Mouse (Mus musculus) heart, postnatal 0 days (tissue): ENCODE data around the gene Slc17a7. TPM values are rescaled to one million over a fixed set of nuclear protein-coding genes. Genes with fewer than 3 reads are reported as not detected.

Experiments
- ATAC-seq: fragments of 200-750 bp; cut with Nextera tagmentation; 2 replicates; pipeline ENCODE4 v1.8.0; 2017; ENCODE audit warnings: low read depth, moderate number of reproducible peaks, moderate library complexity; ENCODE audit not compliant: insufficient read depth
- DNase-seq: peaks from one replicate; pipeline ENCODE4 v3.0.0-alpha.2; 2016; ENCODE audit warnings: low spot score
- H3K27ac ChIP-seq: fragments of 300-500 bp; sonication (generic); 2 replicates; pipeline ENCODE4 v1.5.1; 2014; ENCODE audit warnings: low read depth, mild to moderate bottlenecking
- H3K27me3 ChIP-seq: fragments of 300-500 bp; sonication (generic); 2 replicates; pipeline ENCODE4 v1.6.1; 2014; ENCODE audit warnings: low read length, mixed read lengths; ENCODE audit not compliant: control insufficient read depth, insufficient read depth
- H3K36me3 ChIP-seq: fragments of 300-500 bp; sonication (generic); replicated peaks from 2 replicates; pipeline ENCODE4 v1.6.1; 2014; ENCODE audit warnings: low read length, mixed read lengths; ENCODE audit not compliant: control insufficient read depth, insufficient read depth
- H3K4me1 ChIP-seq: fragments of 300-500 bp; sonication (generic); 2 replicates; pipeline ENCODE4 v1.6.1; 2014; ENCODE audit warnings: antibody characterized with exemption; ENCODE audit not compliant: control insufficient read depth, insufficient read depth
- H3K4me2 ChIP-seq: fragments of 300-500 bp; sonication (generic); 2 replicates; pipeline ENCODE4 v1.6.1; 2014; ENCODE audit warnings: low read depth, mild to moderate bottlenecking, low read length, moderate library complexity
- H3K4me3 ChIP-seq: fragments of 300-500 bp; sonication (generic); 2 replicates; pipeline ENCODE4 v1.5.1; 2014; ENCODE audit warnings: low read depth, low read length
- H3K9ac ChIP-seq: fragments of 300-500 bp; sonication (generic); replicated peaks from 2 replicates; pipeline ENCODE4 v1.6.1; 2014; ENCODE audit warnings: low read depth, low read length, mixed read lengths
- H3K9me3 ChIP-seq: fragments of 300-500 bp; sonication (generic); replicated peaks from 2 replicates; pipeline ENCODE4 v1.6.1; 2016; ENCODE audit warnings: low read length; ENCODE audit not compliant: control insufficient read depth
- CTCF ChIP-seq: IDR thresholded peaks from 2 replicates; pipeline ENCODE4 v1.5.1; 2016; ENCODE audit warnings: antibody characterized with exemption, control low read depth, low read depth
- EP300 ChIP-seq: IDR thresholded peaks from 2 replicates; pipeline ENCODE4 v1.6.1; 2016; ENCODE audit warnings: antibody characterized with exemption, low read depth
- WGBS: fragments of 180-500 bp; shearing (Covaris S2); extraction: QIAGEN DNeasy Blood & Tissue Kit; methylation state at CpG from one replicate; pipeline ENCODE4 v1.1.7; 2014; 5-methylcytosine and 5-hydroxymethylcytosine counted together
- polyA plus RNA-seq: library from polyadenylated mRNA; unstranded; fragments of >200 nt; fragmentation: Nextera tagmentation; extraction: Ambion mirVana; gene quantifications from 2 replicates; pipeline ENCODE4 v1.2.1, GENCODE M21; 2015
- total RNA-seq: library from RNA; depleted of rRNA; stranded (reverse); fragments of >200 nt; gene quantifications from 2 replicates; pipeline ENCODE4 v1.2.3, GENCODE M21; 2014; ENCODE audit warnings: low replicate concordance

The Slc17a7 gene
- total and polyA plus RNA-seq, 2 experiments from 2014 or later, result 4.3 to 12.7 TPM

- Histone ChIP-seq H3K9ac (0 out of 2 replicates have a peak overlapping the region, but pooled peaks have one; percentile 52), H3K27me3 (no peaks in the 10 kb centered on the region), H3K4me1 (peaks cover 23% of the 10 kb centered on the region), H3K27ac (peak overlapping the region; percentile 81; the same call in 1 of the 2 replicates), H3K4me3 (peak overlapping the region; percentile 45; the same call in 1 of the 2 replicates), H3K9me3 (no peaks in the 10 kb centered on the region), H3K4me2 (peak overlapping the region; percentile 63), H3K36me3 (peaks cover 23% of the 10 kb centered on the region)
- ATAC-seq, result no peak
- TF ChIP-seq CTCF (no peak), EP300 (no peak)
- WGBS, result 65% methylated on average over 15 of the region's 15 CpGs
- DNase-seq, result no peak
Observed at GRCm38 (mm10) chr7:45129776-45130512, 33.8 kb upstream of the Slc17a7 start.

- no peak for TF ChIP-seq CTCF
- no peak for TF ChIP-seq EP300
- no peak for ATAC-seq
Observed at GRCm38 (mm10) chr7:45131850-45132249, 31.9 kb upstream of the Slc17a7 start.

GRCm38 (mm10) chr7:45133446-45134159, 30.1 kb upstream of the Slc17a7 start:
- TF ChIP-seq CTCF (0 out of 2 replicates have a peak, but pooled peaks have one; percentile 8), EP300 (no peak)
- no peaks in the 10 kb centered on the region for H3K27me3 ChIP-seq
- H3K36me3 ChIP-seq, result no peaks in the 10 kb centered on the region
- H3K4me1 ChIP-seq, result 0 out of 2 replicates have a peak, but pooled peaks cover 8% of the 10 kb centered on the region
- no peak overlapping the region for H3K4me2 ChIP-seq
- H3K9me3 ChIP-seq, result no peaks in the 10 kb centered on the region
- no peak overlapping the region for H3K9ac ChIP-seq
- DNase-seq (no peak), ATAC-seq (no peak)
- no peak overlapping the region for H3K27ac ChIP-seq
- no peak overlapping the region for H3K4me3 ChIP-seq
- 82% methylated on average over 8 of the region's 8 CpGs for WGBS

More at GRCm38 (mm10) chr7:45131850-45132249, 31.9 kb upstream of the Slc17a7 start:
- no peak overlapping the region for H3K4me3 ChIP-seq
- H3K36me3 ChIP-seq, result peaks cover 4% of the 10 kb centered on the region
- no peak overlapping the region; the same call in 1 of the 2 replicates for H3K9ac ChIP-seq
- H3K27ac ChIP-seq, result no peak overlapping the region
- peaks cover 18% of the 10 kb centered on the region for H3K4me1 ChIP-seq
- DNase-seq, result no peak
- no peak overlapping the region for H3K4me2 ChIP-seq
- H3K27me3 ChIP-seq, result no peaks in the 10 kb centered on the region
- H3K9me3 ChIP-seq, result no peaks in the 10 kb centered on the region
- WGBS, result 55% methylated on average over 11 of the region's 11 CpGs

- DNase-seq (no peak), ATAC-seq (no peak)
- WGBS, result 21% methylated on average over 12 of the region's 12 CpGs
- Histone ChIP-seq H3K27ac (no peak overlapping the region), H3K4me1 (0 out of 2 replicates have a peak, but pooled peaks cover 4% of the 10 kb centered on the region), H3K27me3 (no peaks in the 10 kb centered on the region), H3K4me3 (no peak overlapping the region), H3K9ac (no peak overlapping the region), H3K4me2 (no peak overlapping the region), H3K9me3 (no peaks in the 10 kb centered on the region), H3K36me3 (no peaks in the 10 kb centered on the region)
- TF ChIP-seq CTCF (no peak), EP300 (no peak)
Observed at GRCm38 (mm10) chr7:45134544-45135026, 29.2 kb upstream of the Slc17a7 start.

GRCm38 (mm10) chr7:45135370-45135769, 28.4 kb upstream of the Slc17a7 start:
- peak overlapping the region; percentile 61; the same call in 1 of the 2 replicates for H3K4me3 ChIP-seq
- no peaks in the 10 kb centered on the region for H3K36me3 ChIP-seq
- no peak overlapping the region for H3K9ac ChIP-seq
- TF ChIP-seq EP300, result no peak
- TF ChIP-seq CTCF, result no peak
- peak overlapping the region; percentile 79; the same call in 1 of the 2 replicates for H3K4me2 ChIP-seq
- H3K27ac ChIP-seq, result no peak overlapping the region
- H3K4me1 ChIP-seq, result no peaks in the 10 kb centered on the region; the same call in 1 of the 2 replicates
- DNase-seq (no peak), ATAC-seq (no peak)
- H3K9me3 ChIP-seq, result no peaks in the 10 kb centered on the region
- 71% methylated on average over 3 of the region's 3 CpGs for WGBS
- no peaks in the 10 kb centered on the region for H3K27me3 ChIP-seq
